Mouse (Mus musculus) neural tube, embryonic 13.5 days (tissue): ENCODE measurements at regions not wholly inside any gene's neighbourhood (a gene's known extent, or its start where the extent isn't known, plus 50 kb on each side); places are given as distances from the start of the nearest gene placed in this dataset.
A peak's percentile ranks its signal among the peaks of the same experiment; 100 is the strongest.

Source experiments
- ATAC-seq: fragments of 200-750 bp; cut with Nextera tagmentation; 2 replicates; pipeline ENCODE4 v1.8.0; 2017; ENCODE audit warnings: low read depth, mild to moderate bottlenecking, moderate TSS enrichment, moderate library complexity
- H3K27ac ChIP-seq: fragments of 300-500 bp; sonication (generic); replicated peaks from 2 replicates; pipeline ENCODE4 v1.5.1; 2015; ENCODE audit warnings: moderate library complexity, mild to moderate bottlenecking, inconsistent platforms
- H3K27me3 ChIP-seq: fragments of 300-500 bp; sonication (generic); 2 replicates; pipeline ENCODE4 v1.6.1; 2015; ENCODE audit warnings: mild to moderate bottlenecking, inconsistent platforms
- H3K36me3 ChIP-seq: fragments of 300-500 bp; sonication (generic); 2 replicates; pipeline ENCODE4 v1.6.1; 2015; ENCODE audit warnings: mild to moderate bottlenecking, inconsistent platforms
- H3K4me1 ChIP-seq: fragments of 300-500 bp; sonication (generic); replicated peaks from 2 replicates; pipeline ENCODE4 v1.6.1; 2015; ENCODE audit warnings: inconsistent platforms
- H3K4me2 ChIP-seq: fragments of 300-500 bp; sonication (generic); 2 replicates; pipeline ENCODE4 v1.6.1; 2015; ENCODE audit warnings: inconsistent platforms, mild to moderate bottlenecking, moderate library complexity
- H3K4me3 ChIP-seq: fragments of 300-500 bp; sonication (generic); 2 replicates; pipeline ENCODE4 v1.5.1; 2015; ENCODE audit warnings: mild to moderate bottlenecking, inconsistent platforms
- H3K9ac ChIP-seq: fragments of 300-500 bp; sonication (generic); 2 replicates; pipeline ENCODE4 v1.6.1; 2015; ENCODE audit warnings: moderate library complexity, mild to moderate bottlenecking, inconsistent platforms
- H3K9me3 ChIP-seq: fragments of 300-500 bp; sonication (generic); 2 replicates; pipeline ENCODE4 v1.6.1; 2016; ENCODE audit warnings: inconsistent platforms
- WGBS: fragments of 180-500 bp; shearing (Covaris S2); methylation state at CpG from one replicate; pipeline ENCODE4 v1.1.7; 2015; 5-methylcytosine and 5-hydroxymethylcytosine counted together

DNA sequence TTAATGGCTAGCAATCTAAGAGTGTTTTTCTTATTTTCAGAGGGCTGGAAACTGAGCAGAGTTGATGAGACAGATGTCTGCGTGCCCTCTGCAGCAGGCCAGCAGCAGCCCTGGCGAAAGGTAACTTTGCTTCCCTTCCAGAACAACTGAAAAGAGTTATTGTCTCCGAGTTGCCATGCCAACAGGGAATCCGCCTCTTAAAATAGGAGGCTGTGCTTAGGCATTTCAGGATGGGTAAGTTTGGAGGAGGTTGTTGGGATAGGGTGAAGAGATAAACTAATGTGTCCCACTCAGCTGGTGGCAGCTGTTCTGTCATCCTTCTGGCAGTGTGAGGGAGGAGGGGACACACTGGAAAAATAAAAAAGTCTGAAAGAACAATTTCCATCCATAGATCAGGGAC, 100.6 kb upstream of the Sertad2 start:
- WGBS, result 16% methylated on average over 4 of the region's 4 CpGs
- Histone ChIP-seq H3K9me3 (no peaks in the 10 kb centered on the region), H3K4me2 (no peak overlapping the region), H3K4me1 (peaks cover 21% of the 10 kb centered on the region), H3K27ac (no peak overlapping the region), H3K36me3 (no peaks in the 10 kb centered on the region), H3K27me3 (no peaks in the 10 kb centered on the region), H3K9ac (no peak overlapping the region), H3K4me3 (no peak overlapping the region)
- no peak for ATAC-seq

DNA sequence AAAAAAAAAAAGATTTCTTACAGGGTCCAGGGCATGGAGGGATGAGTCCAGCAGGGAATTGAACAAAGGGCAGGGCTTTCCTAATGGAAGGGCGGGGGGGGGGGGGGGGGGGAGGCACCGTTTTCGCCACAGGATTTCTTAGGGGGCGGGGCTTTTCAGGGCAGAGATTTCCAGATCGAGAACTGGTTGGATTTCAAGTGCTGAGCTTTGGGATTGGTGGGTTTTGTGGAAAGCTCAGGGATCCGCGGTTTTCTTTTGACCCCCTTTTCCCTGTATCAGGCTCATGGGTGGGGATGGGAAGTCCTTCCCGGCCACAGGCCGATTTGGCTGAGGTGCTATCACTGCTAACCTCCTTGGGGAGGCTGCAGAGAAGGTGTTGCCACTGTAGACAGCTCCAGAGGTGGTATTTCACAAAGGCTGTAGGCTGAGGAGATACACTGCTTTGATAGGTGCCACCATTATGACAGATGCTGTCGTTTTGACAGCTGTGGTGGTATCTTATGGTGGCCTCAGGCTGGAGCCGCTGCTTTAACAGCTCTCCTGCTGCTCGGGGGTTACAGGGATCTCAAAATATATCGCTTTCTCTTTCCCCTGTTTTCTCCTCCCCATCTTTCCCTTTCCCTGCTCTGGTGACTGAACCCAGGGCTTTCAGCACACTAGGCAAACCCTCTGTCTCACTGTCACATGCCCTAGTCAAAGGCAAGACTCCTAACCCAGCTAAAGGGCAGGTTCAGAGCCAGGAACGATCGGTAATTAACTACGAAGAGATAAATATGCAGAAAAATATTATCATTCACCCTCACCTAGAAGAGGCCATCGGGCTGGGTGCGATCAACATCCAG, 97.8 kb upstream of the Sertad2 start:
- ATAC-seq, result peak; percentile 34
- no peak overlapping the region for H3K27ac ChIP-seq
- 15% methylated on average over 18 of the region's 18 CpGs for WGBS
- peaks cover 21% of the 10 kb centered on the region for H3K4me1 ChIP-seq
- H3K4me3 ChIP-seq, result peak overlapping the region; percentile 27
- no peaks in the 10 kb centered on the region for H3K36me3 ChIP-seq
- peak overlapping the region; percentile 54 for H3K4me2 ChIP-seq
- H3K9me3 ChIP-seq, result no peaks in the 10 kb centered on the region
- no peaks in the 10 kb centered on the region for H3K27me3 ChIP-seq
- peak overlapping the region; percentile 56 for H3K9ac ChIP-seq

DNA sequence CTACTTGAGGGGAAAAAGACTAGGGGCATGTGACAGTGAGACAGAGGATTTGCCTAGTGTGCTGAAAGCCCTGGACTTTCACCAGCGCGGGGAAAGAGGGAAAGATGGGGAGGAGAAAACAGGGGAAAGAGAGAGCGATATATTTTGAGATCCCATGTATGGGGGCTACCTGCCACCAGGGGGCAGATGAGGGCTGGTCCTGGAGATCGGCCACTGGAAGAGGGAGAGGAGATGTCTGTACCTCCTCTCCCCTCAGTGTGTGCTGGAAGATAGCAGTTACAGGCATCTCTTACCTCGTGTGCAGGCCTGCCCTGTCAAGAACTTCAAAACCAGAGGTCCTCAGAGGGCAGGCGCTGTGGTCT, 97.2 kb upstream of the Sertad2 start:
- H3K27ac ChIP-seq, result no peak overlapping the region
- peak overlapping the region; percentile 56 for H3K9ac ChIP-seq
- WGBS, result 6% methylated on average over 6 of the region's 6 CpGs

DNA sequence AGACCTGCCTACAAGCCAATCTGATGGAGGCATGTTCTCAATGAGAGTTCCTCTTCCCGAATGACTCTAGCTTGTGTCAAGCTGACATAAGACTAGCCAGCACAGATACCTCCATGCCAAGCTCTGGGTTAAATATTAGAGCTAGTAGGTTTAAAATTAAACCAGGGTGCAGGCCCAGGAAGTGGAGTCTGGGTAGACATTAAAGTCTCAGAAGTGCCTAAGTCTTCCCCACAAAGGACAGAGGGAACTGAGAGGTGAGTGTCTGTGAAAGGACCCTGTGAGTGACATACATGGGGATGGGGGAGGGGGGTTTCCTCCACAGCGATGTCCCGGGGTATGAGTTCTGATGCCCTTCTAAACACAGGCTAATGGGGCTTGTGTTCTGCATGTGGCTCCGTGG, 90.2 kb upstream of the Sertad2 start:
- H3K27ac ChIP-seq, result no peak overlapping the region
- WGBS, result 83% methylated on average over 4 of the region's 4 CpGs
- no peak overlapping the region for H3K4me2 ChIP-seq
- no peaks in the 10 kb centered on the region for H3K9me3 ChIP-seq
- no peaks in the 10 kb centered on the region for H3K27me3 ChIP-seq
- H3K4me1 ChIP-seq, result peaks cover 12% of the 10 kb centered on the region
- H3K9ac ChIP-seq, result no peak overlapping the region
- no peak overlapping the region for H3K4me3 ChIP-seq
- no peaks in the 10 kb centered on the region for H3K36me3 ChIP-seq
- ATAC-seq, result no peak

More for the DNA sequence above, 97.2 kb upstream of the Sertad2 start:
- Histone ChIP-seq H3K36me3 (no peaks in the 10 kb centered on the region), H3K27me3 (no peaks in the 10 kb centered on the region), H3K4me1 (peaks cover 21% of the 10 kb centered on the region), H3K4me2 (peak overlapping the region; percentile 54), H3K4me3 (peak overlapping the region; percentile 27), H3K9me3 (no peaks in the 10 kb centered on the region)
- ATAC-seq, result peak; percentile 81

DNA sequence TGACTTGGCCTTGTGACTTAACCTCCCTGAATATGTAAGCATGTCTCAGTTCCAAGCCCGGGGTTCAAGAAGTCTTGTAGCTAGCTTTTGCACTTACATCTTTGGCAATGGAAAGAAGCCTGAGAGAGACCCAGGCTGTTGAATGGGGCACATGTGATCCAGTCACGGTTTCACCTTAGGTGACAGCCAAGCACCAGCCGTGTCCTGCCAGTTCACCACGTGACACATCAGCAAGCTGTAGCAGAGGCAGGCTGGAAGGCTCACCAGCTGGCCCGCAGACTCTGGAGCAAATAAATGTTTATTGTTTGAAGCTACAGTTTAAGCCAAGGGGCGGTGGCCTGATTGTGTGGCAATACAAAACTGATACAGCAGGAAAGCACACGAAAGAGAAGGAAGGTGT, 89.3 kb upstream of the Sertad2 start:
- Histone ChIP-seq H3K9ac (no peak overlapping the region), H3K4me3 (no peak overlapping the region), H3K27me3 (no peaks in the 10 kb centered on the region), H3K4me1 (peaks cover 12% of the 10 kb centered on the region), H3K9me3 (no peaks in the 10 kb centered on the region), H3K4me2 (no peak overlapping the region), H3K36me3 (no peaks in the 10 kb centered on the region), H3K27ac (no peak overlapping the region)
- ATAC-seq, result no peak
- 75% methylated on average over 7 of the region's 7 CpGs for WGBS

DNA sequence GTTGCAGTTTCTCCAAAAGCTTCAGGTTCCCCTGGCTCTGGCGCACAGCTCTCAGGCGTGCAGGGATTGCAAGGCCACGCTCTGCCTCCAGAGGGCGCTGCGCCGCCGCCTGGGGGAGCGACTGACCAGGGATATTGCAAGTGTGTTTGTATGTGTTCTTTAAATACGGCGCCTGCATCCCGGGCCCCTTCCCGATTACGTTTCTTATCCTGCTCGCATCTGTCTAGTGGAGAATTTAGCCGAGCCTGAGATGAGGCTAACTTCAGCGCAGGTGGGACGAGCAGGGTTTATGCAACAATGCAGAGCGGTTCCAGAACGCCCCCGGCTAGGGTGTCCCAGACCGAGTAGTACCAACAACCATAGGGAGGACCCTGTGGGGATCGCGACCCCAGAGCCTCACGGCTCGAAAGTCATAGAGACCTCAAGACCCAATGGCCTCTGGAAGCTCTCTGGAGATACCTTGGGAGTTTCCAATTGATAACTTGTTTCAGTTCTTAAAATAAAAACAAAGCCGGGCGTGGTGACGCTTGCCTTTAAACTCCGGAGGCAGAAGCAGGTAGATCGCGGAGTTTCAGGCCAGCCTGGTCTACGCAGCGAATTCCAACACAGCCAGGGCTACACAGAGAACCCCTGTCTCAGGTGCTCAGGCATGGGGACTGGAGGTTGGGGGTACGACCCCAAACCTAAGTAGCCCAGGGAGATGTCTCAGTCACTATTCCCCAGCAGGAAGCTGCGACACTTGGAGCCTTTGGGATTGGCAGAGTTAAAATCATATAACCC, 87.8 kb upstream of the Sertad2 start:
- H3K4me1 ChIP-seq, result peaks cover 13% of the 10 kb centered on the region
- peak; percentile 90 for ATAC-seq
- H3K27ac ChIP-seq, result no peak overlapping the region
- H3K9ac ChIP-seq, result peak overlapping the region; percentile 70
- no peaks in the 10 kb centered on the region for H3K9me3 ChIP-seq
- H3K27me3 ChIP-seq, result no peaks in the 10 kb centered on the region
- no peaks in the 10 kb centered on the region for H3K36me3 ChIP-seq
- peak overlapping the region; percentile 78 for H3K4me2 ChIP-seq
- peak overlapping the region; percentile 52 for H3K4me3 ChIP-seq
- WGBS, result under 1% methylated on average over 35 of the region's 35 CpGs

DNA sequence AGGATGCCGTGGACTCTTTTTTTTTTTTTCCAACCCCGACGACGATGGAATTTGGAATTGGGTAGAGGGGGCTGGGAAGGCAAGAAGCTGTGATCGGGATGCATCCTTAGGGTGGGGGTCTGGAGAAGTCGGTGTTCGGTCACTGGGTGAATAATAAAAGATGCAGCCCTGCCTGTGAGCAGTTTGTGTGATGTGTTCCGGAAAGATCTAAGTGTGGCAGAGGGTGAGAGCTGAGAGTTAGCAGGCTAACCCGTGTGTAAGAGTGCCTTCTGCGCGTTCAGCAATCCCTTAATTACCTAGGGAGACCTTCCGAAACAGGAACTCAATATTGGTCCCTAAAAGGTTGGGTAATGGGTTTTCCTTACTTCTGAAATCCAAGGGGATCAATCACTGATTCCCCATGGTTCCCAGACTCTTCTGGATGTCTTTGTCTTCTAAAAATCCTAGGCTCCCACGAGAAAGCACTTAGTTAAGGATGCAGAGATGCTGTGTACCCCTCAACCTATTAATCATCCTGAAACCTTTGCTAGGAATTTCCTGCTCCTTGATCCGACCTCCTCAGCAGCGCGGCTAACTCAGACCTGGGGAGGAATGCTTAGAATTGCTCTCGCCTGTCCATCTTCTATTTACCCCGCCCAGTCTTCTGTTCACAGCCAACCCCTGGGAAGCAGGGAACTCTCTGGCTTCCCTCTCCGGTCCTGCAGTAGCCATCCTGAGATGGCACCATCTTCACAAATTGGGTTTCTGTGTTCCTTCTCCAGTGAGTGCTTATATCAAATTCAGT, 87.0 kb upstream of the Sertad2 start:
- Histone ChIP-seq H3K9ac (peak overlapping the region; percentile 70), H3K4me3 (peak overlapping the region; percentile 52), H3K36me3 (no peaks in the 10 kb centered on the region), H3K9me3 (no peaks in the 10 kb centered on the region), H3K4me1 (peaks cover 18% of the 10 kb centered on the region), H3K27ac (no peak overlapping the region; the same call in 1 of the 2 replicates), H3K4me2 (peak overlapping the region; percentile 78), H3K27me3 (no peaks in the 10 kb centered on the region)
- peak; percentile 53; the same call in 1 of the 2 replicates for ATAC-seq
- under 1% methylated on average over 19 of the region's 19 CpGs for WGBS

DNA sequence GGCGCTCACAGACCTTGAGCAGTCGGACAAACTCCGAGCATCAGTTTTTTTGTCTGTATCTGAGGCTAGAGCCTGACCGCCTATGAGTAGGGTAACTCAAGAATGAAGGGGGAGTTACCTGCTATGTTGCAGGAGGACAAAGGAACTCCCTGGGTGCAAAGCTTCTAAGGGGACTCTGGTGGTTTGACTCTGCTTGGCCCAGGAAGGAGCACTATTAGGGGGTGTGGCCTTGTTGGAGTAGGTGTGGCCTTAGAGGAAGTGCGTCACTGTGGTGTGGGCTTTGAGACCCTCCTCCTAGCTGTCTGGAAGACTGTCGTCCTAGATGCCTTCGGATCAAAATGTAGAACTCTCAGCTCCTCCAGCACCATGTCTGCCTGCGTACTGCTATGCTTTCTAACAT, 83.9 kb upstream of the Sertad2 start:
- Histone ChIP-seq H3K27ac (no peak overlapping the region), H3K36me3 (no peaks in the 10 kb centered on the region), H3K27me3 (no peaks in the 10 kb centered on the region), H3K4me3 (no peak overlapping the region), H3K4me1 (peaks cover 18% of the 10 kb centered on the region), H3K4me2 (no peak overlapping the region), H3K9ac (no peak overlapping the region), H3K9me3 (no peaks in the 10 kb centered on the region)
- 92% methylated on average over 8 of the region's 8 CpGs for WGBS
- no peak for ATAC-seq

DNA sequence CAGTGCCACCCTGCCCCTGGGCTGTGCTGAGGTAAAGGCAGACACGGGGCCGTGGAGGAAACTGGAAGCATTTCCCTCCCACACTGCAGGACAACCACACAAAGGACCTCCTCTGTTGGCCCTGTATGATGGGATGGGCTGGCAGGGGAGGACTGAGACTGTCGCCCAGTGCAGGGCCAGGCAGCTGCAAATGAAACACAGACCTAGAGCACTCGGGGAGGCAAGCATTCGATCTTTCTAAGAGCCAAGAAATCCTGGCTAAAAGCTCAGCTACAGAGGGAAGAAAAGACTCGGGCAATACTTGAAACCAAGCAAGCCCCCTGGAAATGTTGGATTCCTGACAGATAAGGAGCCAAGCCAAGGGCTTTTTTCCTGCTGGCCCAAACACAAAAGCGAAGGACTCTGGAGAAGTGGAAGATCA, 82.5 kb upstream of the Sertad2 start:
- ATAC-seq, result no peak
- no peaks in the 10 kb centered on the region for H3K36me3 ChIP-seq
- no peak overlapping the region for H3K4me2 ChIP-seq
- no peaks in the 10 kb centered on the region for H3K9me3 ChIP-seq
- 62% methylated on average over 7 of the region's 7 CpGs for WGBS
- no peak overlapping the region for H3K27ac ChIP-seq
- no peaks in the 10 kb centered on the region for H3K27me3 ChIP-seq
- no peak overlapping the region for H3K4me3 ChIP-seq
- peaks cover 16% of the 10 kb centered on the region for H3K4me1 ChIP-seq
- no peak overlapping the region for H3K9ac ChIP-seq

DNA sequence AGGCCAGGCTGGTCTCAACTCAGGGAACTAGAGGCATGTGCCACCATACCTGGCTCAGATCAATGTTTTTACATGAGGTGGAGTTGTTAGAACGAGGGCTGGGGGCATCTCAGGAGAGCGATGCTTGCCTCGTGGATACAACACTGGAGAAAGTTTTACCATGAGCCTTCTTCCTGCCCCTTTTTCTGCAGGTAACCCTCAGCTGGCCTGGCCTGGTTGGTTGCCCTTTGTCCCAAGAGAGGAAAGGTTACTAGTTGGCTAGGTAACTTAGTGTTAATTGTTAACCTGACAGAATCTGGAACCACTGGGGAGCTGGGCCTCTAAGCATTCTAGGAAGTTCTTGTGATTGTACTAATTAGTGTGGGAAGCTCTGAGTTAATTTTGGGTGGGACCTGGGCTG, 81.0 kb upstream of the Sertad2 start:
- no peak overlapping the region for H3K4me2 ChIP-seq
- 85% methylated on average over 3 of the region's 3 CpGs for WGBS
- no peak overlapping the region for H3K9ac ChIP-seq
- no peak for ATAC-seq
- H3K4me1 ChIP-seq, result peaks cover 6% of the 10 kb centered on the region; the same call in 1 of the 2 replicates
- no peak overlapping the region for H3K27ac ChIP-seq
- no peak overlapping the region for H3K4me3 ChIP-seq
- H3K36me3 ChIP-seq, result no peaks in the 10 kb centered on the region
- no peaks in the 10 kb centered on the region for H3K27me3 ChIP-seq
- no peaks in the 10 kb centered on the region for H3K9me3 ChIP-seq

DNA sequence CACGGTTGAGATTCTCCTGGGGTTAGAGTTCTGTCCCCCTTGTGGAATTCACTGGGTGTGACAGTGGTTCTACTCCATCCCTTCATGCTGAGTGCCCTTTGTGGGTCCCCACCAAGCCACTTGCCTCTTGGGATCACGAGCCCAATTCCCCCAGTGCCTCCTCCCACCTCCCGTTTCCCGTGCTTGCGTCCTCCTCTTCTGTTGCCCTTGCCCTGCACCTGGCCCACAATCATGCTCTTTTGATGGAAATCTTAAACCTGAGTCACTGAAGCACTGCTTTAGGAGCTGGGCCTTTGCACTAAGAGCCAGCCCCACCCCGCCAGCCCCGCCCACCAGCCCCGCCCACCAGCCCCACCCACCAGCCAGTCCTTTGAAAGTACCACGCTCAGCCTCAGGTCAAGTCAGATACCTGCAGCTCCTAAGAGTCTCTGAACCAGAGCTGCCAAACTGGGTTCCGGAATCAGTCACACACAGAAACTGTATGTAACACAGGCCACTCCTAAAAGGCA, 79.8 kb upstream of the Sertad2 start:
- Histone ChIP-seq H3K4me1 (peaks cover 6% of the 10 kb centered on the region; the same call in 1 of the 2 replicates), H3K27ac (no peak overlapping the region), H3K4me2 (no peak overlapping the region), H3K4me3 (no peak overlapping the region), H3K9ac (no peak overlapping the region), H3K36me3 (no peaks in the 10 kb centered on the region), H3K27me3 (no peaks in the 10 kb centered on the region), H3K9me3 (no peaks in the 10 kb centered on the region)
- no peak for ATAC-seq
- 15% methylated on average over 10 of the region's 10 CpGs for WGBS

DNA sequence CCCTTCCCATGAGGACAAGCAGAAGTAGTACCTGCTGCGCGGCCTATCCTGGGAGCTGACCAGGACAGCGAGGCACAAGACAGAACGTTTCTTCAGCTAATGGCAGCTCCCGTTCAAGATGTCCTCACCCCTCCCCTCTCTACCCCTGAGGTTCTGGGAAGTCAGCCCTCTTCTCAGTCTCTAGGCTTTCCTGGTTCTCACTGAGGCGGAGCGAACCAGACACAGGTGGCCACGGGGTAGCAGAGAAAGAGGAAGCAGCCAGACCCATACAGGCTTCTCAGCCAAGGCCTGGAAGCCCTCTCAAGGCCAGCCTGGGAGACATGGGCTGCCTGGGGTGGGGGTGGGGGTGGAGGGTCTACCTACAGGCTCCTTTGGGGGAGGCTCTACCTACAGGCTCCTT, 78.5 kb upstream of the Sertad2 start:
- Histone ChIP-seq H3K27me3 (no peaks in the 10 kb centered on the region), H3K9me3 (no peaks in the 10 kb centered on the region), H3K36me3 (no peaks in the 10 kb centered on the region), H3K4me2 (no peak overlapping the region), H3K9ac (no peak overlapping the region), H3K4me1 (peaks cover 6% of the 10 kb centered on the region; the same call in 1 of the 2 replicates), H3K4me3 (no peak overlapping the region), H3K27ac (no peak overlapping the region)
- 81% methylated on average over 8 of the region's 8 CpGs for WGBS
- ATAC-seq, result no peak
